Mouse (Mus musculus) hindbrain, embryonic 16.5 days (tissue): ENCODE measurements at regions not wholly inside any gene's neighbourhood (a gene's known extent, or its start where the extent isn't known, plus 50 kb on each side); places are given as distances from the start of the nearest gene placed in this dataset.

ENCODE experiments used
- ATAC-seq: fragments of 200-750 bp; cut with Nextera tagmentation; 2 replicates; pipeline ENCODE4 v1.8.0; 2017; ENCODE audit warnings: moderate TSS enrichment, moderate library complexity
- H3K27ac ChIP-seq: fragments of 300-500 bp; sonication (generic); 2 replicates; pipeline ENCODE4 v1.5.1; 2014; ENCODE audit warnings: low read depth, mild to moderate bottlenecking, control low read depth, low read length, moderate library complexity
- H3K27me3 ChIP-seq: fragments of 300-500 bp; sonication (generic); replicated peaks from 2 replicates; pipeline ENCODE4 v1.6.1; 2014; ENCODE audit warnings: low read length; ENCODE audit not compliant: control insufficient read depth, insufficient read depth
- H3K36me3 ChIP-seq: fragments of 300-500 bp; sonication (generic); 2 replicates; pipeline ENCODE4 v1.6.1; 2014; ENCODE audit warnings: mild to moderate bottlenecking, low read length, moderate library complexity, mixed read lengths; ENCODE audit not compliant: control insufficient read depth, insufficient read depth
- H3K4me1 ChIP-seq: fragments of 300-500 bp; sonication (generic); 2 replicates; pipeline ENCODE4 v1.6.1; 2014; ENCODE audit warnings: low read depth, low read length; ENCODE audit not compliant: control insufficient read depth, insufficient read depth
- H3K4me2 ChIP-seq: fragments of 300-500 bp; sonication (generic); 2 replicates; pipeline ENCODE4 v1.6.1; 2014; ENCODE audit warnings: mild to moderate bottlenecking, low read length, control low read depth, moderate library complexity
- H3K4me3 ChIP-seq: fragments of 300-500 bp; sonication (generic); 2 replicates; pipeline ENCODE4 v1.5.1; 2014; ENCODE audit warnings: mild to moderate bottlenecking, low read length, control low read depth, moderate library complexity
- H3K9ac ChIP-seq: fragments of 300-500 bp; sonication (generic); 2 replicates; pipeline ENCODE4 v1.6.1; 2014; ENCODE audit warnings: low read depth, mild to moderate bottlenecking, control low read depth, low read length, moderate library complexity
- H3K9me3 ChIP-seq: fragments of 300-500 bp; sonication (generic); 2 replicates; pipeline ENCODE4 v1.6.1; 2014; ENCODE audit warnings: mild to moderate bottlenecking, low read length, moderate library complexity; ENCODE audit not compliant: control insufficient read depth
- WGBS: fragments of 180-500 bp; shearing (Covaris S2); extraction: QIAGEN DNeasy Blood & Tissue Kit; methylation state at CpG from one replicate; pipeline ENCODE4 v1.1.7; 2014; 5-methylcytosine and 5-hydroxymethylcytosine counted together

DNA sequence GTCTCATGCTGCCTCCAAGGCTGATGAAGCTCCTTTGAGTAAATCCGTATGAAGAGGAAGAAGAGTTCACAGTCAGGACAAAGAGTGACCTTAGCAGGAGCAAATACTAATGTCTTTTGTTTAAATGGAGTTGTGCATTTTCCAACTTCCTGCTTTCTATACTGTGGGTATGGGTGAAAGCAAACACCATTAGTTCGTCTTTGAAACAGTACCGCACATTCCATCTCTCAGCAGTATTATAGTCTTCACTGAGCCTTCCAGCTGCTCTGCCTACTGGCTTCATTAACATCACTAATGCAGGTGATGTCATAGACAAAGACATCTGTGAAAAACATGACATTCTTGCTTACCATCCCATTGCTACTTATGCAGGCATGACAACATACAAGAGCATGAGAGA is 62.7 kb upstream of the Arhgap11a start:
- no peak overlapping the region for H3K9ac ChIP-seq

GRCm38 (mm10) chr2:113909502-113909901 is 61.0 kb upstream of the Arhgap11a start:
- H3K4me1 ChIP-seq = no peaks in the 10 kb centered on the region
- H3K9ac ChIP-seq = no peak overlapping the region
- no peak for ATAC-seq
- H3K27me3 ChIP-seq = no peaks in the 10 kb centered on the region
- H3K4me3 ChIP-seq = no peak overlapping the region
- no peaks in the 10 kb centered on the region for H3K9me3 ChIP-seq
- no peak overlapping the region for H3K27ac ChIP-seq
- no peaks in the 10 kb centered on the region for H3K36me3 ChIP-seq
- WGBS = 78% methylated on average over 4 of the region's 4 CpGs
- H3K4me2 ChIP-seq = no peak overlapping the region

More for the DNA sequence above, 62.7 kb upstream of the Arhgap11a start:
- Histone ChIP-seq H3K9me3 (no peaks in the 10 kb centered on the region), H3K27ac (no peak overlapping the region), H3K27me3 (no peaks in the 10 kb centered on the region), H3K36me3 (no peaks in the 10 kb centered on the region), H3K4me1 (no peaks in the 10 kb centered on the region), H3K4me3 (no peak overlapping the region), H3K4me2 (no peak overlapping the region)
- no peak for ATAC-seq
- WGBS = 59% methylated on average over 3 of the region's 3 CpGs

- WGBS = 60% methylated on average over 4 of the region's 4 CpGs
Measured at GRCm38 (mm10) chr2:113908636-113909035, 60.2 kb upstream of the Arhgap11a start.

GRCm38 (mm10) chr2:113904414-113904813 is 56.0 kb upstream of the Arhgap11a start:
- Histone ChIP-seq H3K36me3 (no peaks in the 10 kb centered on the region), H3K4me1 (no peaks in the 10 kb centered on the region), H3K4me3 (no peak overlapping the region), H3K27ac (no peak overlapping the region), H3K9ac (no peak overlapping the region), H3K27me3 (no peaks in the 10 kb centered on the region), H3K9me3 (no peaks in the 10 kb centered on the region), H3K4me2 (no peak overlapping the region)
- no peak for ATAC-seq
- 78% methylated on average over 3 of the region's 3 CpGs for WGBS

More at GRCm38 (mm10) chr2:113908636-113909035, 60.2 kb upstream of the Arhgap11a start:
- H3K4me1 ChIP-seq = no peaks in the 10 kb centered on the region
- H3K9ac ChIP-seq = no peak overlapping the region
- H3K4me3 ChIP-seq = no peak overlapping the region
- H3K27me3 ChIP-seq = no peaks in the 10 kb centered on the region
- no peaks in the 10 kb centered on the region for H3K36me3 ChIP-seq
- peak; percentile 34; the same call in 1 of the 2 replicates for ATAC-seq
- H3K27ac ChIP-seq = no peak overlapping the region
- no peak overlapping the region for H3K4me2 ChIP-seq
- H3K9me3 ChIP-seq = no peaks in the 10 kb centered on the region

DNA sequence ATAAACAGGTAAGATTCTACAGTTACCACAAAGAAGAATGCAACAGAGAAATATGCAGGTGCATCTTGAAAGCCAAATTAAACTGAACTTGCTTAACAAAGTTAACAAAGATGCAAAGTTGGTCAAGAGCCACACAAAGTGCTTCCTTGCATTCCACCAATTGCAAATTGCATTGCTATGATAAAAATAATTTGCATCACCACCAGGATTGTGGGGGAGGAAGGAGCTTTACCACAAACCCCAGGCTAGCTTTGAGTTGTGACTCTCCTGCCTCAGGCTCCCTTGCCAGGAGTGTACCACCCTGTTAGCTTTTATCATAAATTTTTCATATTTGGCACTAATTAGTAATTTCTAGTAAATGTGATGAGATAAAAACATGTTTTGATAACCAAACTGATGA is 55.4 kb upstream of the Arhgap11a start:
- H3K27me3 ChIP-seq = no peaks in the 10 kb centered on the region
- no peak overlapping the region for H3K4me3 ChIP-seq
- no peaks in the 10 kb centered on the region for H3K36me3 ChIP-seq
- no peak overlapping the region for H3K9ac ChIP-seq
- no peak overlapping the region for H3K4me2 ChIP-seq
- no peaks in the 10 kb centered on the region for H3K9me3 ChIP-seq
- no peak for ATAC-seq
- no peaks in the 10 kb centered on the region for H3K4me1 ChIP-seq
- H3K27ac ChIP-seq = no peak overlapping the region

- WGBS = 11% methylated on average over 1 of the region's 1 CpGs
- Histone ChIP-seq H3K4me1 (no peaks in the 10 kb centered on the region), H3K9me3 (no peaks in the 10 kb centered on the region), H3K4me3 (no peak overlapping the region), H3K9ac (no peak overlapping the region), H3K27ac (no peak overlapping the region), H3K36me3 (no peaks in the 10 kb centered on the region), H3K27me3 (no peaks in the 10 kb centered on the region), H3K4me2 (no peak overlapping the region)
- ATAC-seq = no peak
Measured at GRCm38 (mm10) chr2:113903006-113903545, 54.6 kb upstream of the Arhgap11a start.

GRCm38 (mm10) chr2:113902406-113902805 is 53.9 kb upstream of the Arhgap11a start:
- Histone ChIP-seq H3K36me3 (no peaks in the 10 kb centered on the region), H3K9ac (no peak overlapping the region), H3K4me3 (no peak overlapping the region), H3K27me3 (no peaks in the 10 kb centered on the region), H3K27ac (no peak overlapping the region), H3K9me3 (no peaks in the 10 kb centered on the region), H3K4me1 (no peaks in the 10 kb centered on the region), H3K4me2 (no peak overlapping the region)
- ATAC-seq = no peak

DNA sequence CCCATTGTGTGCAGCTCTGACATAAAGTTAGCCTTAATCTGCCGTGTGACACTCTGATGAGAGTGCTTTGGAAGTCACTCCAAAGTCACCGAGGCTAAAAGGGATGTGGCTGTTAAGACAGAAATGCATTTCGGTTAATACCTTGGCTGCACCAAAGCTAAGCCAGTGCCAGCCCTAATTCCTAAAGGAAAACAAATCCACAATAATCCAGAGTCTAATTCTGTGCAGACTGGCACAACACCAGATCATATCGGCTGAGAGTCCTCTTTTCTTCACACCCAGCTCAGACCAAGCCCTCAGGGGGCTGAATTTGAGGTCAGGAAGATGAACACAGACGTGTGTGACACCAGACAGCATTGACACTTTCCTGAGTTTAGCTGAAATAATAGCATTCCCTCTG is 52.0 kb upstream of the Arhgap11a start:
- Histone ChIP-seq H3K9ac (no peak overlapping the region), H3K36me3 (no peaks in the 10 kb centered on the region), H3K4me2 (no peak overlapping the region), H3K4me1 (no peaks in the 10 kb centered on the region), H3K27ac (no peak overlapping the region), H3K9me3 (no peaks in the 10 kb centered on the region), H3K4me3 (no peak overlapping the region), H3K27me3 (no peaks in the 10 kb centered on the region)
- 29% methylated on average over 5 of the region's 5 CpGs for WGBS
- no peak for ATAC-seq

- Histone ChIP-seq H3K4me2 (no peak overlapping the region), H3K27ac (no peak overlapping the region), H3K36me3 (no peaks in the 10 kb centered on the region), H3K4me1 (no peaks in the 10 kb centered on the region), H3K27me3 (no peaks in the 10 kb centered on the region), H3K9me3 (no peaks in the 10 kb centered on the region), H3K4me3 (no peak overlapping the region), H3K9ac (no peak overlapping the region)
- ATAC-seq = no peak
- 79% methylated on average over 6 of the region's 6 CpGs for WGBS
Measured at GRCm38 (mm10) chr2:113898747-113899146, 50.3 kb upstream of the Arhgap11a start.
